Mouse (Mus musculus): ENCODE results near the gene Nans. TPM values are rescaled to one million over a fixed set of nuclear protein-coding genes. Genes with fewer than 3 reads are reported as not detected.

Gene Nans
- polyA plus RNA-seq, 1 experiment, result 62.3 TPM

DNA sequence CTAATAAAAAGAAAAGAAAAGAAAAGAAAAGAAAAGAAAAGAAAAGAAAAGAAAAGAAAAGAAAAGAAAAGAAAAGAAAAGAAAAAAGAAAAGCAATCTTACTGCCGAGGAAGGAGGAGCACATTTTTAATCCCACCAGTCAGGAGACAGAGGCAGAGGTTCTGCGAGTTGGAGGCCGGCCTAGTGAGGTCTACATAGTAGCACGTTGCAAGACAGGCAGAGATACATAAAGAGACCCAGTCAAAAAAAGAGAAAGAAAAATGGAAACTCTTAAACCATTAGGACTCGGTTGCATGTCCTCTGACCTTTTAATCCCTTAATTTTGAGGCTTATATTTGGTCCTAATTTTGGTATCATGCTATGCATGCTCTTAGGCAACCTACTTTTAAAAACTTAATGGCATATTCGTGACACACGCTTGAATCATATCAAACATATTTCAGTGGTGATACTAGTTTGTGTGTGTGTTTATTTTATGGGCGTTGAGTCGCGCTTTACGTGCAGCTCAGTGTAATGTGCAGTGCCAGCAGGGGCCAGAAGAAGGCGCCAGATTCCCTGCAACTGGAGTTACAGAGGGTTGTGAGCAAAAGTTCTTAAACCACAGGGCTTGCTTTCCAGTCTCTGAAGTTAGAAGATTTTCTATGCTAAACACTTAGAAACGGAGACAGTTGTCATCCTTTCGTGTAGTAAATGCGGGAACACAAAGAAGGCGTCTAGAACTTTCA lies 18.9 kb downstream of the Nans start:
- Histone ChIP-seq H3K27me3 (ENCODE audit: control insufficient read depth, insufficient read depth, insufficient read length) (no peaks in the 10 kb centered on the region), H3K4me2 (ENCODE audit: low read depth) (peak overlapping the region; percentile 90), H3ac (ENCODE audit: control insufficient read depth, insufficient read length) (peak overlapping the region; percentile 41), H3K36me3 (ENCODE audit: control insufficient read depth, insufficient read depth) (no peaks in the 10 kb centered on the region), H3K4me3 (peak overlapping the region; percentile 25), H3K79me2 (ENCODE audit: control insufficient read depth, insufficient read depth) (no peaks in the 10 kb centered on the region)
- TF ChIP-seq USF1 (IDR thresholded peaks at IDR 0.05; ENCODE audit: low read depth), result no peak
- TF ChIP-seq MYOD1 (IDR thresholded peaks at IDR 0.05; ENCODE audit: control insufficient read depth in 1 of 3, insufficient read length in 2 of 3, low read depth in 2 of 3), result no peak
- TF ChIP-seq MYOG (IDR thresholded peaks at IDR 0.05; ENCODE audit: control insufficient read depth in 1 of 3, insufficient read depth in 1 of 3, insufficient read length in 2 of 3, low read depth in 2 of 3), result no peak
- no peak for TF ChIP-seq TCF12 (IDR thresholded peaks at IDR 0.05; ENCODE audit: insufficient read depth, poor library complexity, severe bottlenecking)
- TF ChIP-seq E2F4 (IDR thresholded peaks at IDR 0.05; ENCODE audit: insufficient read depth), result no peak
- no peak for TF ChIP-seq MAX (IDR thresholded peaks at IDR 0.05; ENCODE audit: low read depth)
- TF ChIP-seq SRF (IDR thresholded peaks at IDR 0.05; ENCODE audit: control insufficient read depth, insufficient read length, low read depth), result no peak
- no peak for TF ChIP-seq REST (IDR thresholded peaks at IDR 0.05; ENCODE audit: insufficient read depth, insufficient read length)
- TF ChIP-seq TCF3 (IDR thresholded peaks at IDR 0.05; ENCODE audit: insufficient read length, low read depth), result no peak
- TF ChIP-seq CEBPB (IDR thresholded peaks at IDR 0.05; ENCODE audit: insufficient read depth, poor library complexity, severe bottlenecking), result no peak
- TF ChIP-seq POLR2A (IDR thresholded peaks at IDR 0.05; ENCODE audit: insufficient read length, low read depth), result no peak
- TF ChIP-seq POLR2AphosphoS2 (IDR thresholded peaks at IDR 0.05; ENCODE audit: insufficient read length, low read depth), result no peak

DNA sequence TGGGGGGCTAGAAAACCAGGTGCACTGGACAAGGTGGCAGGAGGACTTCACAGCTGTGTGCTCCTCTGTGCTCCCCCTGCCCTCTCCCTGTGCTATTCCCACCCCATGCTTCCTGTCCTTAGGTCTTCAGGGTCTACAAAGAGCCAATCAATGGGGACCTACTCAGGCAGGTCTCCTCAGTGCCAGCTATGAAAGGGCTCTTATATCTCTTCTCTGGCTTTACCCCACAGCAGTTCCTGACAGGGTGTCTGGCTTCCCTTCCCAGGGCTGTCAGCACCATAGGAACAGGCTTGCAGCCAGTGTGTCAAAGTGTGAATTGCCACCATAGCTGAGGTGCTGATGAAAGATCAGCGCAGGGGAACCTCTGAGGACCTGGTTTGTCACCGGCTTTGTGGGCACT lies 31.4 kb downstream of the Nans start:
- H3K79me2 ChIP-seq (ENCODE audit: control insufficient read depth, insufficient read depth), result no peaks in the 10 kb centered on the region
- no peak overlapping the region for H3K4me2 ChIP-seq (ENCODE audit: low read depth)
- no peak overlapping the region for H3ac ChIP-seq (ENCODE audit: control insufficient read depth, insufficient read length)
- TF ChIP-seq USF1 (IDR thresholded peaks at IDR 0.05; ENCODE audit: low read depth) (no peak), CEBPB (IDR thresholded peaks at IDR 0.05; ENCODE audit: insufficient read depth, poor library complexity, severe bottlenecking) (no peak), E2F4 (IDR thresholded peaks at IDR 0.05; ENCODE audit: insufficient read depth) (no peak), SRF (IDR thresholded peaks at IDR 0.05; ENCODE audit: control insufficient read depth, insufficient read length, low read depth) (no peak), TCF12 (IDR thresholded peaks at IDR 0.05; ENCODE audit: insufficient read depth, poor library complexity, severe bottlenecking) (no peak), MYOG (IDR thresholded peaks at IDR 0.05; ENCODE audit: control insufficient read depth in 1 of 3, insufficient read depth in 1 of 3, insufficient read length in 2 of 3, low read depth in 2 of 3) (no peak), POLR2A (IDR thresholded peaks at IDR 0.05; ENCODE audit: insufficient read length, low read depth) (no peak), MYOD1 (IDR thresholded peaks at IDR 0.05; ENCODE audit: control insufficient read depth in 1 of 3, insufficient read length in 2 of 3, low read depth in 2 of 3) (no peak), REST (IDR thresholded peaks at IDR 0.05; ENCODE audit: insufficient read depth, insufficient read length) (no peak), POLR2AphosphoS2 (IDR thresholded peaks at IDR 0.05; ENCODE audit: insufficient read length, low read depth) (no peak), MAX (IDR thresholded peaks at IDR 0.05; ENCODE audit: low read depth) (no peak)
- H3K27me3 ChIP-seq (ENCODE audit: control insufficient read depth, insufficient read depth, insufficient read length), result peaks cover 19% of the 10 kb centered on the region
- no peak overlapping the region for H3K4me3 ChIP-seq
- no peaks in the 10 kb centered on the region for H3K36me3 ChIP-seq (ENCODE audit: control insufficient read depth, insufficient read depth)

DNA sequence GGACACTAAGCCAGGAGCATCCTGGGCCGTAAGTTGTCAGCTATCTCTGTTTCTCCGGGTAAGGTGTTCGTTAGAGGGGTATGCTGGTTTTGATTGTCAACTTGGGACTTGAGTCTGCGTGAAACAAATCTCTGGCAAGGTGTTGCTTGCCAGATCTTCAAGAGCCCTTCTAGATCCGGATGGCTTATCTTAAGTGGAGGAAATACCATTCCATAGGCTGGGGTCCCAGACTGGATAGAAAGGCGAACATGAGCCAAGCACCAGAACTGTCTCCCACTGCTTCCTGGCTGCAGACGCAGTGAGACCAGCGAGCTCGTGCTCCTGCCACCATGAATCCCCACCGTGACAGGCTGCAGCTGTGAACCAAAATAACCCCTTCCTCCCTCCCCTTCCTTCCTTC lies 32.4 kb downstream of the Nans start:
- no peaks in the 10 kb centered on the region for H3K79me2 ChIP-seq (ENCODE audit: control insufficient read depth, insufficient read depth)
- H3ac ChIP-seq (ENCODE audit: control insufficient read depth, insufficient read length), result no peak overlapping the region
- no peak for TF ChIP-seq E2F4 (IDR thresholded peaks at IDR 0.05; ENCODE audit: insufficient read depth)
- no peak for TF ChIP-seq USF1 (IDR thresholded peaks at IDR 0.05; ENCODE audit: low read depth)
- no peak for TF ChIP-seq REST (IDR thresholded peaks at IDR 0.05; ENCODE audit: insufficient read depth, insufficient read length)
- no peak for TF ChIP-seq POLR2A (IDR thresholded peaks at IDR 0.05; ENCODE audit: insufficient read length, low read depth)
- no peak for TF ChIP-seq POLR2AphosphoS2 (IDR thresholded peaks at IDR 0.05; ENCODE audit: insufficient read length, low read depth)
- no peak for TF ChIP-seq TCF3 (IDR thresholded peaks at IDR 0.05; ENCODE audit: insufficient read length, low read depth)
- no peak for TF ChIP-seq SRF (IDR thresholded peaks at IDR 0.05; ENCODE audit: control insufficient read depth, insufficient read length, low read depth)
- no peak for TF ChIP-seq MYOD1 (IDR thresholded peaks at IDR 0.05; ENCODE audit: control insufficient read depth in 1 of 3, insufficient read length in 2 of 3, low read depth in 2 of 3)
- no peak for TF ChIP-seq CEBPB (IDR thresholded peaks at IDR 0.05; ENCODE audit: insufficient read depth, poor library complexity, severe bottlenecking)
- no peak overlapping the region for H3K4me2 ChIP-seq (ENCODE audit: low read depth)
- no peak overlapping the region for H3K4me3 ChIP-seq
- peaks cover 19% of the 10 kb centered on the region for H3K27me3 ChIP-seq (ENCODE audit: control insufficient read depth, insufficient read depth, insufficient read length)
- H3K36me3 ChIP-seq (ENCODE audit: control insufficient read depth, insufficient read depth), result no peaks in the 10 kb centered on the region

DNA sequence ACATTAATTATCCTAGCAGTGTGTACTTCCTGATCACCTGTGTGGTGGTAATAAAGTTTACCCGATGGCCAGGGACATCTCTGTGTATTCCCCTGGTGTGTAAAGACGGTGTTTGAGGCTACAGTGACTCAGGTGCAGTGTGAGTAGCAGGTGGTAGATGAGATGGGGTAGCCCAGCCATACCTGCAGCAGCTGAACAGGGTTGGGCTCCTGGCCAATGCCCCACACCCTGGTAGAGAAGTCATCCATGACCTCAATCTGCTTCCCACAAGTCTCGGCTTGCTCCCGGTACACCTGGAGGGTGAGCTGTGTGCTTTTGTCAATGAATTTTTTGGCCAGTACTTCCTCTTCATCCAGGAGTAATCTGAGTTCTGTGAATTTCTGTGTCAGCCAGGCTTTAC lies 34.3 kb downstream of the Nans start:
- H3K4me2 ChIP-seq (ENCODE audit: low read depth), result no peak overlapping the region
- no peak overlapping the region for H3K4me3 ChIP-seq
- no peak for TF ChIP-seq TCF3 (IDR thresholded peaks at IDR 0.05; ENCODE audit: insufficient read length, low read depth)

DNA sequence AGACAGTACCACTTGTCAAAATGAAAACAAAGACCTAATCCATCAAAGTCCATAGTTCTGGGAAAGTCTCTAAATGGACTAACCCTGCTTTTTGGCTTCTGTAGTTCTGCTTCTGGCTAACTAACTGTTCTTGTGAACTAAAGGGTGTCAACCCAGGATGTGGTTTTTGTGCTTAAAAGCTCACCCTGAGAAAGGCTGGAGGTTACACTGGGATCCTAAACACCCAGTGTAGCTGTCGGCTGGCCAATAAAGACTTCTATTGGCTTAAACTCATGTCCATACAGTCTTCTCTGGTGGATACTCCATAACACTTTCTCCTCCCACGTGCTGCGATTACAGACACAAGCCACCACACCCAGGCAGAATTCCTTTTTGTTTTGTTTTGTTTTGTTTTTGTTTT lies 37.2 kb downstream of the Nans start:
- Histone ChIP-seq H3K36me3 (ENCODE audit: control insufficient read depth, insufficient read depth) (no peaks in the 10 kb centered on the region), H3K27me3 (ENCODE audit: control insufficient read depth, insufficient read depth, insufficient read length) (peaks cover 10% of the 10 kb centered on the region), H3K4me3 (no peak overlapping the region), H3K4me2 (ENCODE audit: low read depth) (no peak overlapping the region), H3ac (ENCODE audit: control insufficient read depth, insufficient read length) (no peak overlapping the region), H3K79me2 (ENCODE audit: control insufficient read depth, insufficient read depth) (no peaks in the 10 kb centered on the region)
- TF ChIP-seq MYOG (IDR thresholded peaks at IDR 0.05; ENCODE audit: control insufficient read depth in 1 of 3, insufficient read depth in 1 of 3, insufficient read length in 2 of 3, low read depth in 2 of 3) (no peak), MAX (IDR thresholded peaks at IDR 0.05; ENCODE audit: low read depth) (no peak), POLR2AphosphoS2 (IDR thresholded peaks at IDR 0.05; ENCODE audit: insufficient read length, low read depth) (no peak), E2F4 (IDR thresholded peaks at IDR 0.05; ENCODE audit: insufficient read depth) (no peak), MYOD1 (IDR thresholded peaks at IDR 0.05; ENCODE audit: control insufficient read depth in 1 of 3, insufficient read length in 2 of 3, low read depth in 2 of 3) (no peak), POLR2A (IDR thresholded peaks at IDR 0.05; ENCODE audit: insufficient read length, low read depth) (no peak), SRF (IDR thresholded peaks at IDR 0.05; ENCODE audit: control insufficient read depth, insufficient read length, low read depth) (no peak), TCF12 (IDR thresholded peaks at IDR 0.05; ENCODE audit: insufficient read depth, poor library complexity, severe bottlenecking) (no peak), USF1 (IDR thresholded peaks at IDR 0.05; ENCODE audit: low read depth) (no peak), CEBPB (IDR thresholded peaks at IDR 0.05; ENCODE audit: insufficient read depth, poor library complexity, severe bottlenecking) (no peak), TCF3 (IDR thresholded peaks at IDR 0.05; ENCODE audit: insufficient read length, low read depth) (no peak), REST (IDR thresholded peaks at IDR 0.05; ENCODE audit: insufficient read depth, insufficient read length) (no peak)

More for the DNA sequence above, 34.3 kb downstream of the Nans start:
- Histone ChIP-seq H3ac (ENCODE audit: control insufficient read depth, insufficient read length) (no peak overlapping the region), H3K36me3 (ENCODE audit: control insufficient read depth, insufficient read depth) (no peaks in the 10 kb centered on the region), H3K27me3 (ENCODE audit: control insufficient read depth, insufficient read depth, insufficient read length) (peaks cover 19% of the 10 kb centered on the region), H3K79me2 (ENCODE audit: control insufficient read depth, insufficient read depth) (no peaks in the 10 kb centered on the region)
